11 mouse cellular contexts compared by ENCODE assay signal in the genomic region with DNA sequence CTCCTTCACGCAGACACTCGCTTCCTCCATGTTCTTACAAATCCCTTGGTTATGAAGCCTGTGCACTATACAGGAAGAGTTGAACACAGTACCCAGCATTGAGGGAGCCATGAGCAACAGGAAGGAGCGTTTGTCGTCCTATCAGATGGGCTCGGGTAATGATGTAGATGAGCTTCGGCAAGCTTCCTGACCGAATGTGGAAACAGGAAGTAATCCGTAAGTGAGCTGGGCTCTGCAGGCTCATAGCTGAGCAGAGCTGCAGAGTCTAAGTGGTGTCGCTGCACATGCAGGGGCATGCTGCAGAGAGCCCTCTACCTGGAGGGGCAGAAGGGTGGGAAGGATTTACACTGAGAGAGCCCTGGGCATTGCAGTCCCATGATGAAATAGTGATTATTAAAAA.
DNase-seq lines count a peak whose midpoint lies in the region; ATAC-seq lines count a peak whose summit lies in the region.
"Had no signal": no experiment of that assay in that cellular context is flagged by ENCODE, and none has a peak within 500 bp of the region (broad histone marks: within the 10 kb centered on the region; RNA-seq: fewer than 3 reads in every experiment).

No protein-coding gene starts in this region.

- ATAC-seq in megakaryocyte progenitor cell, adult 5-6 weeks (replicated peaks; ENCODE audit: poor library complexity) = peak; percentile 96
- no peak for ATAC-seq in hindbrain, embryonic 14.5 days (ENCODE audit: low FRiP score)
- no peak for ATAC-seq in midbrain, embryonic 14.5 days (ENCODE audit: low FRiP score, low TSS enrichment)
- no peak for ATAC-seq in megakaryocyte-erythroid progenitor cell, adult 5-6 weeks (replicated peaks; ENCODE audit: low FRiP score, low TSS enrichment, poor library complexity, severe bottlenecking)

- no peak overlapping the region for H3K4me2 ChIP-seq in hindbrain, embryonic 14.5 days (replicated peaks)
- H3K4me2 ChIP-seq in midbrain, embryonic 14.5 days (ENCODE audit: low read length) = no peak overlapping the region
- H3K4me2 ChIP-seq: midbrain, embryonic 12.5 days had no signal

- no peak overlapping the region for H3K27ac ChIP-seq in hindbrain, embryonic 14.5 days
- no peak overlapping the region for H3K27ac ChIP-seq in midbrain, embryonic 14.5 days (replicated peaks; ENCODE audit: low read depth, low read length)
- H3K27ac ChIP-seq: hindbrain, embryonic 10.5 days; midbrain, embryonic 12.5 days had no signal

- H3K4me1 ChIP-seq in hindbrain, embryonic 14.5 days (replicated peaks; ENCODE audit: control insufficient read depth, insufficient read depth, low read length) = peaks cover 23% of the 10 kb centered on the region
- H3K4me1 ChIP-seq in midbrain, embryonic 14.5 days (ENCODE audit: control insufficient read depth, insufficient read depth, low read length) = peaks cover 22% of the 10 kb centered on the region

- 83% methylated on average over 9 of the region's 9 CpGs for WGBS in hindbrain, embryonic 14.5 days
- 94% methylated on average over 9 of the region's 9 CpGs for WGBS in midbrain, embryonic 14.5 days

- no peak overlapping the region for H3K4me3 ChIP-seq in hindbrain, embryonic 14.5 days (replicated peaks; ENCODE audit: low read length)
- no peak overlapping the region for H3K4me3 ChIP-seq in midbrain, embryonic 14.5 days (replicated peaks; ENCODE audit: low read depth, low read length)
- H3K4me3 ChIP-seq: hindbrain, embryonic 10.5 days; midbrain, embryonic 12.5 days had no signal

- H3K36me3 ChIP-seq in hindbrain, embryonic 14.5 days (replicated peaks; ENCODE audit: control insufficient read depth, insufficient read depth) = no peaks in the 10 kb centered on the region
- no peaks in the 10 kb centered on the region for H3K36me3 ChIP-seq in midbrain, embryonic 14.5 days (ENCODE audit: control insufficient read depth, insufficient read depth, low read length)
- H3K36me3 ChIP-seq: midbrain, embryonic 12.5 days had no signal

- H3K9ac ChIP-seq in hindbrain, embryonic 14.5 days = no peak overlapping the region
- no peak overlapping the region for H3K9ac ChIP-seq in midbrain, embryonic 14.5 days (replicated peaks; ENCODE audit: low read length)
- H3K9ac ChIP-seq: midbrain, embryonic 12.5 days had no signal

- DNase-seq in heart, adult 18-20 months = peak; percentile 28 to 43
- DNase-seq in heart, postnatal 4 days = no peak
- DNase-seq in CD4-positive helper T cell, adult 2 months (ENCODE audit: low read depth, low spot score) = peak; percentile 8
- peak; percentile 30 for DNase-seq in induced T-regulatory cell, adult 2 months (ENCODE audit: low read depth)
- DNase-seq in hindbrain, embryonic 14.5 days (ENCODE audit: low spot score) = no peak
- DNase-seq in midbrain, embryonic 14.5 days = no peak
- DNase-seq: kidney, postnatal 25 days had no signal

- no peaks in the 10 kb centered on the region for H3K27me3 ChIP-seq in hindbrain, embryonic 14.5 days (ENCODE audit: control insufficient read depth, insufficient read depth, low read length)
- no peaks in the 10 kb centered on the region for H3K27me3 ChIP-seq in midbrain, embryonic 14.5 days (ENCODE audit: control insufficient read depth, insufficient read depth, low read length)
- H3K27me3 ChIP-seq: midbrain, embryonic 12.5 days had no signal

- H3K9me3 ChIP-seq in hindbrain, embryonic 14.5 days (ENCODE audit: control insufficient read depth, low read length) = no peaks in the 10 kb centered on the region
- no peaks in the 10 kb centered on the region for H3K9me3 ChIP-seq in midbrain, embryonic 14.5 days (ENCODE audit: control insufficient read depth, low read length)
- H3K9me3 ChIP-seq: hindbrain, embryonic 10.5 days; midbrain, embryonic 12.5 days had no signal

Comparison
In these comparisons a context has a peak if more than half of its experiments do, and no peak if none do; other contexts are left out.
1. DNase-seq: peak in heart, adult 18-20 months (2 of 2), CD4-positive helper T cell, adult 2 months (single experiment) and induced T-regulatory cell, adult 2 months (single experiment); none in heart, postnatal 4 days (single experiment), hindbrain, embryonic 14.5 days (single experiment) and midbrain, embryonic 14.5 days (single experiment).